Mouse (Mus musculus) hindbrain, embryonic 11.5 days (tissue): Measurements from ENCODE around the gene Ier5l. TPM values are rescaled to one million over a fixed set of nuclear protein-coding genes. Genes with fewer than 3 reads are reported as not detected.
A peak's percentile ranks its signal among the peaks of the same experiment; 100 is the strongest.

Experiments used
- ATAC-seq: fragments of 200-750 bp; cut with Nextera tagmentation; 2 replicates; pipeline ENCODE4 v1.8.0; 2017; ENCODE audit warnings: mild to moderate bottlenecking, moderate TSS enrichment, moderate library complexity; ENCODE audit not compliant: low FRiP score
- DNase-seq: peaks from one replicate; pipeline ENCODE4 v3.0.0-alpha.2; 2015; ENCODE audit warnings: low spot score
- H3K27ac ChIP-seq: fragments of 300-500 bp; sonication (generic); 2 replicates; pipeline ENCODE4 v1.5.1; 2014; ENCODE audit warnings: mild to moderate bottlenecking, low read depth, low read length
- H3K27me3 ChIP-seq: fragments of 300-500 bp; sonication (generic); 2 replicates; pipeline ENCODE4 v1.6.1; 2014; ENCODE audit warnings: mild to moderate bottlenecking, low read length, moderate library complexity, mixed read lengths; ENCODE audit not compliant: control insufficient read depth, insufficient read depth
- H3K36me3 ChIP-seq: fragments of 300-500 bp; sonication (generic); 2 replicates; pipeline ENCODE4 v1.6.1; 2014; ENCODE audit warnings: mild to moderate bottlenecking, low read length, moderate library complexity, mixed read lengths; ENCODE audit not compliant: control insufficient read depth, insufficient read depth
- H3K4me1 ChIP-seq: fragments of 300-500 bp; sonication (generic); replicated peaks from 2 replicates; pipeline ENCODE4 v1.6.1; 2014; ENCODE audit warnings: low read length, mixed read lengths; ENCODE audit not compliant: control insufficient read depth, insufficient read depth
- H3K4me2 ChIP-seq: fragments of 300-500 bp; sonication (generic); replicated peaks from 2 replicates; pipeline ENCODE4 v1.6.1; 2014; ENCODE audit warnings: mild to moderate bottlenecking, low read depth, low read length
- H3K4me3 ChIP-seq: fragments of 300-500 bp; sonication (generic); 2 replicates; pipeline ENCODE4 v1.5.1; 2014; ENCODE audit warnings: low read depth, low read length
- H3K9ac ChIP-seq: fragments of 300-500 bp; sonication (generic); 2 replicates; pipeline ENCODE4 v1.6.1; 2014; ENCODE audit warnings: low read depth, low read length
- H3K9me3 ChIP-seq: fragments of 300-500 bp; sonication (generic); 2 replicates; pipeline ENCODE4 v1.6.1; 2016; ENCODE audit warnings: low read length; ENCODE audit not compliant: control insufficient read depth
- WGBS: fragments of 180-500 bp; shearing (Covaris S2); extraction: QIAGEN DNeasy Blood & Tissue Kit; methylation state at CpG from one replicate; pipeline ENCODE4 v1.1.7; 2014; 5-methylcytosine and 5-hydroxymethylcytosine counted together
- polyA plus RNA-seq: library from polyadenylated mRNA; unstranded; fragments of >200 nt; fragmentation: Nextera tagmentation; extraction: Ambion mirVana; gene quantifications from 2 replicates; pipeline ENCODE4 v1.2.1, GENCODE M21; 2014

The Ier5l gene
- polyA plus RNA-seq: 6.3 and 6.8 TPM in 2 replicates

DNA sequence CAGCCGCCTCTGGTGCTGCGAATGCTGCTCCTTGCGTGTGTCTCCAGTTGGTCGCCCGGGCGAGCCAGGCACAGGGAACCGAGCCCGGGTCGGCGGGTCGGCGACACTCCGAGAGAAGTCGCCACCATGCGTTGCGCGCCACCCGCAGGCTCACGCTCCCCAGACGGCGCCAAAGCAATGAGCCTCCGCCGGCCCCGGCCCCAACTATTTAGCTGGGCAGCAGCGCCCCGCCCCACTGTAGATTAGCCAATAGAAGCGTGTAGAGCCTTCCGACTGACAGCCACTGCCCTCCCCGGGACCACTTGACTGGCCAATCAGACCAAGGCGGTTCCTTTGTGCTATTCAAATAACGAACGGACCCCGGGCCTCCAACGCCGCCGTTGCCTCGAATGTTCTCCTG, at the start of gene Ier5l:
Ier5l (minus strand) TSS at position 181 of the 400 bp plus-strand sequence.
- Histone ChIP-seq H3K9ac (peak within 1 kb of the TSS; percentile 99), H3K4me3 (peak within 1 kb of the TSS; percentile 98), H3K4me1 (peaks cover 8% of the 10 kb centered on the region), H3K27me3 (no peaks in the 10 kb centered on the region), H3K36me3 (no peaks in the 10 kb centered on the region), H3K9me3 (no peaks in the 10 kb centered on the region), H3K4me2 (peak within 1 kb of the TSS; percentile 71), H3K27ac (peak within 1 kb of the TSS; percentile 93)
- under 1% methylated on average over 37 of the region's 37 CpGs for WGBS
- DNase-seq (peak; percentile 96), ATAC-seq (peak; percentile 90)

DNA sequence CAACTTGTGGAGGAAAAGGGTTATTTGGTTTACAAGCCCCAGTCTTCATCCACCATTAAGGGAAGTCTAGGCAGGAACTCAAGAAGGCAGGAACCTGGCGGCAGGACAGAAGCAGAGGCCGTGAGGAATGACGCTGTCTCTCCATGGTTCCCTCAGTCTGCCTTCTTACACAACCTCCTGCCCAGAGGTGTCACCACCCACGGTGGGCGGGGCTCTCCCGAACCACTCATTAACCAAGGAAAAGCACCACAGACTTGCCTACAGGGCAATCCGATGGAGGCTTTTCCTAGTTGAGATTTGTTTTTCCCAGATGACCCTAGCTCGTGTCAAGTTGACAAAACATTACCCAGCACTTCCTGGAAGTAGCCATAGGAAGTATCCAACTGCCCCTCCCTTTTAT, 49.7 kb upstream of the Ier5l start:
- ATAC-seq (no peak), DNase-seq (no peak)
- Histone ChIP-seq H3K27ac (no peak overlapping the region), H3K9ac (no peak overlapping the region), H3K27me3 (no peaks in the 10 kb centered on the region), H3K36me3 (no peaks in the 10 kb centered on the region), H3K4me1 (no peaks in the 10 kb centered on the region), H3K4me2 (no peak overlapping the region), H3K9me3 (no peaks in the 10 kb centered on the region), H3K4me3 (no peak overlapping the region)
- 77% methylated on average over 8 of the region's 8 CpGs for WGBS

DNA sequence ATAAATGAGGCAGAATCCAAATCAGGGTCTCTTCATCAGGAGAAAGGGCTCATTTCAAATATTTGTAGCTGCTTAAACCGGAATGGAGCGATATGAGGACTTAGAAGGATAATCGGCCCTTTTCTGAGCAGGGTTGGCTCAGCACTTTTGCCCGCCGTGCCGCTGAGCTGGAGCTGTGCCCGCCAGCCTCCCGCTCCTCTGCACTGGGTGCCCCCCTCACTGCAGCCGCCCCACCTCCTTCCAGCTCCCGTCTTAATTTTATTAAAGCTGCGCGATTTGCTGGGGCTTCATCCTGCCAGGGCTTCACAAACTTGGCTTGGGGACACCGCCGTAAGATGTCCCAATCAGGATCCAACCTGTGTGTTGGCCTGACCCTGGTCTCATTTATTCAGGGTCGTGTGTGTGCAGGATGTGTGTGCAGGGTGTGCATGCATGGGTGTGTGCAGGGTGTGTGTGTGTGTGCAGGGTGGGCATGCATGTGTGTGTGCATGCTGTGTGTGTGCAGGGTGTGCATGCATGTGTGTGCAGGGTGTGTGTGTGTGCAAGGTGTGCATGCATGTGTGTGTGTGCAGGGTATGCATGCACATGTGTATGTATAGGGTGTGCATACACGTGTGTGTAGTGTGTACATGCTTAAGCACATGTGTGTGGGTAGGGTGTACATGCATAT, 36.8 kb upstream of the Ier5l start:
- DNase-seq (no peak), ATAC-seq (no peak)
- Histone ChIP-seq H3K4me2 (no peak overlapping the region), H3K36me3 (no peaks in the 10 kb centered on the region), H3K9me3 (no peaks in the 10 kb centered on the region), H3K4me3 (no peak overlapping the region), H3K27me3 (no peaks in the 10 kb centered on the region), H3K4me1 (no peaks in the 10 kb centered on the region), H3K9ac (no peak overlapping the region), H3K27ac (no peak overlapping the region)
- 87% methylated on average over 16 of the region's 16 CpGs for WGBS

DNA sequence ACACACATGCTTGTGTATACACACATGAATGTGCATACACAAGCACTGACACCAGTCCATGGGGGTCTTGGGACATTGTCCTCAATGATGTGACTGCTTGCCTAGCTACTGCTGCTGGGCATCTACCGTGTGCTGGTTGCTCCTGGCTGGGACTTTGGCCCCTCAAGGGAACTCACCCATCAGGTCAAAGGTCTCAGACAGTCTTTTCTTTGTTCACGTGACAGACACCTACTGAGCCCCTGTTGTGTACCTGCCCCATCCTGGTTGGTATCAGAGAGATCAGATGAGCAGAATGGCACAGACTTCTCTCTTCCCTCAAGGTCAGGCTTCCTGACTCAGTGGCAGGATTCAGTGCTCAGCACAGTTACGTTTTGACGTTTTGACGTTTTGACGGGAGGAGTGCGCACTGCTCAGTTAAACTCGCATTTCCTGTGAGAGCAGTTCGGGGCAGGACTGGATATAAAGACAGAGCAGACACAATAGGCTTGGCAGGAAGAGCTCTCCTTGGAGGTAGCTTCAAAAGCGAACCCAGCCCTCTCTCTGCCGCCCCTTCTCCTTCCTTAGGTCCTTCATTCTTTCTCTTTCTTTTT, 33.2 kb upstream of the Ier5l start:
- no peaks in the 10 kb centered on the region for H3K9me3 ChIP-seq
- no peak overlapping the region for H3K27ac ChIP-seq
- H3K36me3 ChIP-seq: no peaks in the 10 kb centered on the region
- H3K4me1 ChIP-seq: no peaks in the 10 kb centered on the region
- DNase-seq (no peak), ATAC-seq (no peak)
- H3K4me3 ChIP-seq: no peak overlapping the region
- H3K9ac ChIP-seq: no peak overlapping the region
- H3K27me3 ChIP-seq: no peaks in the 10 kb centered on the region
- 55% methylated on average over 11 of the region's 11 CpGs for WGBS
- no peak overlapping the region for H3K4me2 ChIP-seq

DNA sequence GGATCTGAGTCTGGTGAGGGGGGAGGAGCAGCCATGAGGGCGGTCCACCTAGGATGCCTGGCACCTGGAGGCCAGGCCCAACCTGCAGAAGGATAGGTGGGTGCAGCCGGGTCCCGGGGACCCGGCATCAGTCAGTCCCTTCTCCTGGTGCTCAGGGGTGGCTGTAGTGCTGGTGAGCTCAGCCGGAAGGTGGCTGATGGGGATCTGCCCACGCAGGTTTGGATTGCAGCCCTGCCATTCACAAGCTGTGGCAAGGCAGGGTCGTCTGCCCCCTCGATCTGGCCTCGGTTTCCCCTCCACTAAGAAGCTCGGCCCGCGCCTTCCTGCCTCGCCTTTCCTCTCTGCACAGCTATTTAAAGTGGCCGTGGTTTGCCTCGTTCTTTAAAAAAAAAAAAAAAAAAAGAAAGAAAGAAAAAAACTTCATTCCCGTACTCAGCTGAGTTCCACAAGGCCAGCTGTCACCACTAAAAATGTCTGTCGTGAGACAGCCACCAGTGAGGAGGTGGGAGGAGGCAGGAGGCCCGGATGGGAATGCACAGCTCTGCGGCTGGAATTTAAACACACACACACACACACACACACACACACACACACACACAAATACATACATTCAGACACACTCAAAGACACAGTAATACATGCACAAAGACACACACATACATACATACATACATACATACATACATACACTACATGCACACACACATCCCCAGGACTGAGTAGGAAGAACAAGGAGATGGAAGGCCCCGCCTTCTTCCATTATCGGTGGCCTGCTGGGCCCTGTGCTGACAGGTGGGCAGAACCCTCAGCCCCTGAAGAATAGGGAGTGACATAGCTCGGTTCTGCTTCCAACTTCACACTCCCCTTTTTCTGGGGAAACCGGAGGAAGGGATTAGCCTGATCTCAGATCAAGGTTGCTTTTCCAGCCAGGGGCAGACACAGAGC, 29.9 kb upstream of the Ier5l start:
- DNase-seq: no peak
- Histone ChIP-seq H3K4me2 (no peak overlapping the region), H3K27me3 (no peaks in the 10 kb centered on the region), H3K9me3 (no peaks in the 10 kb centered on the region), H3K4me3 (no peak overlapping the region), H3K36me3 (no peaks in the 10 kb centered on the region), H3K27ac (no peak overlapping the region), H3K9ac (no peak overlapping the region), H3K4me1 (no peaks in the 10 kb centered on the region)
- ATAC-seq: no peak
- WGBS: 57% methylated on average over 22 of the region's 23 CpGs

DNA sequence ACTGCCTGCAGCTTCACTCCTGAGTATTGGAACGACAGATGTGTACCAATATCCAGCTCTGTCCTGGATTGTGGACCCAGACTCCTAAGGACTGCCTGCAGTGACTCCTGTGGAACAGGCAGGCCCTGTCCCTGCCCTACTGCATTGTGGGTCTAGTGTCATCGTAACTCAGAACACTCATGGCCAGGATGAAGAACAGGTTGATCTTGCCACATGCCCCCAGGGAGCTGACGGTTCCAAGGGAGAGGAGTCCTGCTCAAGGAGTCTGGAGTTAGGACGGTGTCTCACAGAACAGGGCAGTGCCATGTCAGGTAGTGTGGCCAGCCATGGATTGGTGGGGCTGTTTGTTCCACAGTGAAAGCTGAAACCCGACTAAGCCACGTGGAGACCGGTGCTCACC, 27.7 kb upstream of the Ier5l start:
- DNase-seq (no peak), ATAC-seq (no peak)
- H3K4me2 ChIP-seq: no peak overlapping the region
- no peaks in the 10 kb centered on the region for H3K9me3 ChIP-seq
- H3K9ac ChIP-seq: no peak overlapping the region
- 75% methylated on average over 7 of the region's 7 CpGs for WGBS
- H3K27me3 ChIP-seq: no peaks in the 10 kb centered on the region
- no peak overlapping the region for H3K4me3 ChIP-seq
- no peak overlapping the region for H3K27ac ChIP-seq
- H3K4me1 ChIP-seq: no peaks in the 10 kb centered on the region
- no peaks in the 10 kb centered on the region for H3K36me3 ChIP-seq

DNA sequence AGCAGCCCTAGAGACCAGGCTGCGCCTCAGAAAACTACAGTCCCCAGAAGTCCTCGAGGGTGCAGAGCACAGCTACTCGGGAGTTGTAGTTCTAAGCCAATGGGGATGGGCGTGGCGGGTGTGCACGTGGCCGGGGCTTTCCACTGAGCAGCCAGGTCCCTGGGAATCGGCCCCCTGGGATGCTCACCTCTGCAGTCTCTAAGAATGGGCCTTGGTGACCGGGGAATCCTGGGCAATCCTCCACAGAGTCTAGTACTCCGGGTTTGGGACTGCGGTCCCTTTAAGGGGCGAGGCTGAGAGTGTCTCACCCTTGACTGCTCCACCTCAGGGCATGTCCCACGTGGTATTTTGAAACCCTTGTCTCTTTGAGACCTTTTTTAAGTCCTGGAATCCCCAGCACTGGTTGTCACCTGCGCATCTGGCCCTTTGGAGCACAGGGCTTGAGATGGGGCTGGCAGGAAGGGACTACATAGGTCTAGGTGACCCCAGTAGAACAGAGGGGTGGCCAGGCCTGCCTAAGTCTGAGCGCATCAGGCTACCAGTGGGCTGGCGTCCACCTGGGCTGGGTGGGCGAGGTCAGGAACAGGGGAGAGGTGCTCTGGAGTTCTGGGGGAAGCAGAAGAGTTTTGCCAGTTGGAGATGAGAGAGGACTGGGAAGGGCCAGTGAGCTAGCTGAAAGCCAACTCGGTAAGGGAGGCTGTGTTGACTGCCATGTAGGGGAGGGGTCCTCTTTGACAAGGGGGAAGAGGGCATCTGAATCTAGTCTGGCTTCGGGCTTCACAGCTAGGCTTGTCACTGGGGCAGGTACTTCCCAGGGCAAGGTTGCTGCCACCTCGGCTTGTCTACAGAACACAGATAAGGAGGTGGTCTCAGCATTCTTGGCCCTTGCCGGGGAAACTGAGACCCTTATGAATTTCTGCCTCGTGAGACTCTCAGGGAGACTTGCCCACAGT, 22.2 kb upstream of the Ier5l start:
- H3K27ac ChIP-seq: no peak overlapping the region
- 0 out of 2 replicates have a peak, but pooled peaks cover 4% of the 10 kb centered on the region for H3K4me1 ChIP-seq

More for the DNA sequence above, 22.2 kb upstream of the Ier5l start:
- H3K9me3 ChIP-seq: no peaks in the 10 kb centered on the region
- no peaks in the 10 kb centered on the region for H3K27me3 ChIP-seq
- H3K4me2 ChIP-seq: peak overlapping the region; percentile 35
- WGBS: 28% methylated on average over 22 of the region's 22 CpGs
- H3K9ac ChIP-seq: no peak overlapping the region
- peak; percentile 84 for DNase-seq
- ATAC-seq: peak; percentile 97
- H3K4me3 ChIP-seq: peak overlapping the region; percentile 8; the same call in 1 of the 2 replicates
- H3K36me3 ChIP-seq: no peaks in the 10 kb centered on the region
